Mouse (Mus musculus) C2C12 (cell line): ENCODE measurements around the gene Thap12.

Experiments used
- CEBPB ChIP-seq: IDR thresholded peaks from one replicate; pipeline ENCODE4 v1.6.1; 2011; ENCODE audit warnings: low read depth, mild to moderate bottlenecking, control low read depth, moderate library complexity
- CTCF ChIP-seq: IDR thresholded peaks from one replicate; pipeline ENCODE4 v1.5.1; 2011; ENCODE audit not compliant: control insufficient read depth, insufficient read depth, insufficient read length
- MAX ChIP-seq: IDR thresholded peaks from one replicate; pipeline ENCODE4 v1.6.1; 2011; ENCODE audit warnings: mild to moderate bottlenecking, control low read depth
- MYOG ChIP-seq: IDR thresholded peaks from one replicate; pipeline ENCODE4 v1.6.1; 2011; ENCODE audit not compliant: control insufficient read depth, insufficient read length; ENCODE audit errors: extremely low read depth
- USF1 ChIP-seq: IDR thresholded peaks from one replicate; pipeline ENCODE4 v1.6.1; 2011; ENCODE audit warnings: low read depth, mild to moderate bottlenecking, control low read depth, moderate library complexity

DNA sequence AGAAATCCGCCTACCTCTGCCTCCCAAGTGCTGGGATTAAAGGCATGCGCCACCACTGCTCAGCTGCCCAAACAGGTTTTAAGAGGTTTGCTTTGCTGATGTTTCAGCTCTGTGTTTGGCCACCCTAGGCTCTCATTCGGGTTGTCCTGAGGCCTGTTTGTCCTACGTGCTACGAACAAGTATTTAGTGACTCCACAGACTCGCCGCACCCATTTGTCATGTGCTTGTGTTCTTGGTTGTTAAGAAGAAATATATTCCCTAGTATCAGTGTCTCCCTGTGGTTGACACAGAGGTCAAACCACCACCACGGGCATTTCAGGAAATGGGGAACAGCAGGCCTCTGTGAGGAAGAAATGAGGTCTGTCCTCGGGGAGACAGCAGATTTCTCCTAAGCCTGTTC is 31.5 kb upstream of the Thap12 start:
- TF ChIP-seq CTCF (no peak), MAX (no peak), CEBPB (no peak), MYOG (no peak), USF1 (no peak)
